Mouse (Mus musculus): ENCODE measurements around the gene Dffa. TPM values are rescaled to one million over a fixed set of nuclear protein-coding genes. Genes with fewer than 3 reads are reported as not detected.
"Not testable (repeated sequence)": the region's sequence is repeated elsewhere in the genome, so short reads cannot be mapped to it uniquely, and the experiment has no call there.

The Dffa gene
- polyA plus RNA-seq, 1 experiment from 2014 or later, result 28.6 TPM

DNA sequence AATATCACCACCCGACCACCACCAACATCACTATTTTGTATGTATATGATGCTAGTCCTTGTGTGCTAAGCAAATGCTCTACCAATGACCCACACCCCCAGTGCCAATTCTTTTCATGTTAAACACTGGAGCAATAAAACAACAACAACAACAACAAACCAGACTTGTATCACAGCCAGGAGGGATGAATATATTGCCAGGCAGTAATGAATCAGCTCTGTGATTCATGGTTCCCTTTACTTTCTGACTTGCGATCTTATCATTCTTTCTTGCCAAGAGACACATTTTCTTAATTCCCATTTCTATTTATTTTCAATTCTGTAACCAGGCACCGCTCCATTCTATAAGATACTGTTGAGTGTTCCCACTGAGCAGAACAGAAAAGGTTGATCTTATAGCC, 2.5 kb upstream of the Dffa start:
- H3K36me3 ChIP-seq (ENCODE audit: control insufficient read depth, insufficient read depth, low read length), result peaks cover 4% of the 10 kb centered on the region; the same call in 1 of the 2 replicates
- 82% methylated on average over 3 of the region's 3 CpGs for WGBS
- H3K27me3 ChIP-seq (ENCODE audit: control insufficient read depth, insufficient read depth, low read length), result no peaks in the 10 kb centered on the region
- H3K9me3 ChIP-seq (ENCODE audit: control insufficient read depth, low read depth, low read length), result no peaks in the 10 kb centered on the region
- no peak overlapping the region for H3K9ac ChIP-seq (replicated peaks; ENCODE audit: low read depth, low read length)
- ATAC-seq (ENCODE audit: insufficient number of reproducible peaks, insufficient read depth, low FRiP score, low read depth), result no peak
- H3K4me1 ChIP-seq (ENCODE audit: control insufficient read depth, insufficient read depth, low read length), result peaks cover 16% of the 10 kb centered on the region
- H3K27ac ChIP-seq (ENCODE audit: low read length), result no peak overlapping the region
- no peak overlapping the region for H3K4me3 ChIP-seq (ENCODE audit: low read depth, low read length)
- no peak overlapping the region for H3K4me2 ChIP-seq (replicated peaks; ENCODE audit: low read depth, low read length)

DNA sequence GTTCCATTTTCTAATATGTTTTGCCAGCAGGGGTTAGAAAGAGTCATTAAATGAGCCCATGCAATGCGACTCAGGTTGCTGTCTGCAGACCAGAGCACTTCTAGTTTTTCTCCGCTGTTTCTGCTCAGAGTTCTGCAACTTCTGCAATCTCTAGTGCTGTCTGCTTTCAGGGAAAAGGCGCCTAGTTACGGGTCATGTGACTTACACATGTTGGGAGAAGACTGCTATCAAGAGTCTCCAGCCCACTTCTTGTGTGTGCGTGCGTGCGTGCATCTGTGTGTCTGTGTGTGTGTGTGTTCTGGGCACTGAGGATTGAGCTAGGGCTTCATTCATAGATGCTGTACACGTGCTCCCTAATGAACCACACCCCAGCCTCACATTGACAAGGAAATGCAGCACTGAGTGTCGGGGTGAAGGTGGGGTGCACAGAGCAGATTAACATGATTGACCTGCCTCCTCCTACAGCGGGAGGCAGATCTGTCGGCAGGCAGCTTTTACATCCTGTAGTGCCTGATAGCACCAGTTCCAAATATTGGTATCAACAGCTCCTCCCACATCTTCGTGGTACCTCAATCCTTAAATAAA, 16.1 kb downstream of the Dffa start:
- H3K36me3 ChIP-seq (ENCODE audit: control insufficient read depth, insufficient read depth, low read length); H3K9ac ChIP-seq (replicated peaks; ENCODE audit: low read depth, low read length); H3K27me3 ChIP-seq (ENCODE audit: control insufficient read depth, insufficient read depth, low read length); H3K4me1 ChIP-seq (ENCODE audit: control insufficient read depth, insufficient read depth, low read length); H3K4me2 ChIP-seq (replicated peaks; ENCODE audit: low read depth, low read length); H3K27ac ChIP-seq (ENCODE audit: low read length); H3K4me3 ChIP-seq (ENCODE audit: low read depth, low read length); H3K9me3 ChIP-seq (ENCODE audit: control insufficient read depth, low read depth, low read length); ATAC-seq (ENCODE audit: insufficient number of reproducible peaks, insufficient read depth, low FRiP score, low read depth): not testable (repeated sequence)
- WGBS, result 81% methylated on average over 12 of the region's 12 CpGs

- WGBS, result 66% methylated on average over 5 of the region's 5 CpGs
These were observed 19.5 kb downstream of the Dffa start for GRCm38 (mm10) chr4:149123432-149123831.

GRCm38 (mm10) chr4:149125341-149126114, 21.6 kb downstream of the Dffa start:
- 0 out of 2 replicates have a peak, but pooled peaks cover 4% of the 10 kb centered on the region for H3K4me1 ChIP-seq (ENCODE audit: control insufficient read depth, insufficient read depth, low read length)
- ATAC-seq (ENCODE audit: insufficient number of reproducible peaks, insufficient read depth, low FRiP score, low read depth), result no peak
- 57% methylated on average over 11 of the region's 11 CpGs for WGBS
- H3K9ac ChIP-seq (replicated peaks; ENCODE audit: low read depth, low read length), result no peak overlapping the region
- H3K27me3 ChIP-seq (ENCODE audit: control insufficient read depth, insufficient read depth, low read length), result no peaks in the 10 kb centered on the region
- H3K4me3 ChIP-seq (ENCODE audit: low read depth, low read length), result no peak overlapping the region
- H3K36me3 ChIP-seq (ENCODE audit: control insufficient read depth, insufficient read depth, low read length), result peaks cover 3% of the 10 kb centered on the region
- H3K27ac ChIP-seq (ENCODE audit: low read length), result peak overlapping the region; percentile 22; the same call in 1 of the 2 replicates
- no peak overlapping the region for H3K4me2 ChIP-seq (replicated peaks; ENCODE audit: low read depth, low read length)
- no peaks in the 10 kb centered on the region for H3K9me3 ChIP-seq (ENCODE audit: control insufficient read depth, low read depth, low read length)

More at GRCm38 (mm10) chr4:149123432-149123831, 19.5 kb downstream of the Dffa start:
- no peak overlapping the region for H3K4me2 ChIP-seq (replicated peaks; ENCODE audit: low read depth, low read length)
- H3K9ac ChIP-seq (replicated peaks; ENCODE audit: low read depth, low read length), result no peak overlapping the region
- peak; percentile 51; the same call in 1 of the 2 replicates for ATAC-seq (ENCODE audit: insufficient number of reproducible peaks, insufficient read depth, low FRiP score, low read depth)
- 0 out of 2 replicates have a peak, but pooled peaks cover 4% of the 10 kb centered on the region for H3K4me1 ChIP-seq (ENCODE audit: control insufficient read depth, insufficient read depth, low read length)
- no peaks in the 10 kb centered on the region for H3K9me3 ChIP-seq (ENCODE audit: control insufficient read depth, low read depth, low read length)
- H3K27ac ChIP-seq (ENCODE audit: low read length), result no peak overlapping the region
- no peaks in the 10 kb centered on the region; the same call in 1 of the 2 replicates for H3K36me3 ChIP-seq (ENCODE audit: control insufficient read depth, insufficient read depth, low read length)
- no peak overlapping the region for H3K4me3 ChIP-seq (ENCODE audit: low read depth, low read length)
- no peaks in the 10 kb centered on the region for H3K27me3 ChIP-seq (ENCODE audit: control insufficient read depth, insufficient read depth, low read length)

GRCm38 (mm10) chr4:149126115-149126509, 22.2 kb downstream of the Dffa start:
- H3K36me3 ChIP-seq (ENCODE audit: control insufficient read depth, insufficient read depth, low read length), result peaks cover 7% of the 10 kb centered on the region
- no peak for ATAC-seq (ENCODE audit: insufficient number of reproducible peaks, insufficient read depth, low FRiP score, low read depth)
- no peaks in the 10 kb centered on the region for H3K27me3 ChIP-seq (ENCODE audit: control insufficient read depth, insufficient read depth, low read length)
- H3K4me1 ChIP-seq (ENCODE audit: control insufficient read depth, insufficient read depth, low read length), result 0 out of 2 replicates have a peak, but pooled peaks cover 4% of the 10 kb centered on the region
- no peak overlapping the region for H3K4me3 ChIP-seq (ENCODE audit: low read depth, low read length)
- no peak overlapping the region for H3K9ac ChIP-seq (replicated peaks; ENCODE audit: low read depth, low read length)
- 35% methylated on average over 6 of the region's 6 CpGs for WGBS
- no peak overlapping the region; the same call in 1 of the 2 replicates for H3K27ac ChIP-seq (ENCODE audit: low read length)
- no peaks in the 10 kb centered on the region for H3K9me3 ChIP-seq (ENCODE audit: control insufficient read depth, low read depth, low read length)
- H3K4me2 ChIP-seq (replicated peaks; ENCODE audit: low read depth, low read length), result no peak overlapping the region

DNA sequence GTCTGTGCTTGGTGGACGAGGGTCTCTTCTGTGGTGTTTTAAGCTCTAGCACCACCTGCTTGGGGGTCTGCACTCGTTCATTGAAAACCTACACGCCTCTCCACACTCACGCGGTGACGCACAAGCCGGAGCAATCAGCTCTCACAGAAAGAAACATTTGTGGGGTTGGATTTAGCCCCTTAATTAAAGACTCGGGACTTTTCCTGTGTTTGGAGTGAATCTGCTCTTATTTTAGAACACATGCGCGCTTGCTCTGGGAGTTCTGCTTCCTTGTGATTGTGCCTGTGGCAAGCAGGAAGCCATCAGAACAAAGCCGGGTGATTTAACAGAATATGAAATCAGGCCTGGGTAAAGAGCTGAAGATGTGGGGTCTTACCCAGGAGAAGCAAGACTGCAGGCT, 22.7 kb downstream of the Dffa start, which contains the start of gene Cort:
TSS of gene Cort (minus strand) at position 101 of the 400 bp plus-strand sequence.
- Histone ChIP-seq H3K27me3 (ENCODE audit: control insufficient read depth, insufficient read depth, low read length) (no peaks in the 10 kb centered on the region), H3K36me3 (ENCODE audit: control insufficient read depth, insufficient read depth, low read length) (peaks cover 7% of the 10 kb centered on the region), H3K4me3 (ENCODE audit: low read depth, low read length) (no peak within 1 kb of the TSS), H3K9me3 (ENCODE audit: control insufficient read depth, low read depth, low read length) (no peaks in the 10 kb centered on the region), H3K4me2 (replicated peaks; ENCODE audit: low read depth, low read length) (no peak within 1 kb of the TSS), H3K9ac (replicated peaks; ENCODE audit: low read depth, low read length) (no peak within 1 kb of the TSS), H3K27ac (ENCODE audit: low read length) (peak within 1 kb of the TSS; percentile 22; the same call in 1 of the 2 replicates), H3K4me1 (ENCODE audit: control insufficient read depth, insufficient read depth, low read length) (0 out of 2 replicates have a peak, but pooled peaks cover 4% of the 10 kb centered on the region)
- 79% methylated on average over 11 of the region's 11 CpGs for WGBS
- no peak for ATAC-seq (ENCODE audit: insufficient number of reproducible peaks, insufficient read depth, low FRiP score, low read depth)

DNA sequence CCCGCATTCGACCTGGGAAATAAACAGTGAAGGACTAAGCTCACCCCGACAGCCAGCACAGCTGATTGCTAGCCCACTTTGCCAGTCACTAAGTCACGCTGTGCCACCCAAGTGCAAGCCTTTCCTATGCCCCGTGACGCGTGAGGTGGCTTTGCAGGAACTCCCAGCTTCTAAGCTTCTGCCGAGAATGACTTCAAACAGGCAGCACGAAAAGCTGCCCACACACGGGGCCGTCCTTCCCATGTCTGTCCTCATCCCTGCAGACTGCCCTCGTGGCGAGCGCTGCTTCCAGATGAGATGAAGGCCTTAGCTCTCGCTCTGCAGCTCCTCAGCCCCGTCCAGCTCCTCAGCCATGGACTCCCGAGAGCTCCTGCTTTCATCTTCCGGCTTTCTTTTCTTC, 24.5 kb downstream of the Dffa start:
- ATAC-seq (ENCODE audit: insufficient number of reproducible peaks, insufficient read depth, low FRiP score, low read depth), result no peak
- H3K4me3 ChIP-seq (ENCODE audit: low read depth, low read length), result no peak overlapping the region
- 0 out of 2 replicates have a peak, but pooled peaks cover 4% of the 10 kb centered on the region for H3K4me1 ChIP-seq (ENCODE audit: control insufficient read depth, insufficient read depth, low read length)
- no peak overlapping the region for H3K9ac ChIP-seq (replicated peaks; ENCODE audit: low read depth, low read length)
- H3K27me3 ChIP-seq (ENCODE audit: control insufficient read depth, insufficient read depth, low read length), result no peaks in the 10 kb centered on the region
- H3K9me3 ChIP-seq (ENCODE audit: control insufficient read depth, low read depth, low read length), result no peaks in the 10 kb centered on the region
- no peak overlapping the region for H3K4me2 ChIP-seq (replicated peaks; ENCODE audit: low read depth, low read length)
- H3K36me3 ChIP-seq (ENCODE audit: control insufficient read depth, insufficient read depth, low read length), result peaks cover 7% of the 10 kb centered on the region
- WGBS, result 52% methylated on average over 18 of the region's 18 CpGs
- H3K27ac ChIP-seq (ENCODE audit: low read length), result no peak overlapping the region

GRCm38 (mm10) chr4:149131021-149131752, 27.2 kb downstream of the Dffa start:
- ATAC-seq (ENCODE audit: insufficient number of reproducible peaks, insufficient read depth, low FRiP score, low read depth), result no peak
- WGBS, result 90% methylated on average over 23 of the region's 23 CpGs

More at GRCm38 (mm10) chr4:149131021-149131752, 27.2 kb downstream of the Dffa start:
- Histone ChIP-seq H3K36me3 (ENCODE audit: control insufficient read depth, insufficient read depth, low read length) (peaks cover 7% of the 10 kb centered on the region), H3K4me3 (ENCODE audit: low read depth, low read length) (no peak overlapping the region), H3K4me1 (ENCODE audit: control insufficient read depth, insufficient read depth, low read length) (0 out of 2 replicates have a peak, but pooled peaks cover 4% of the 10 kb centered on the region), H3K27me3 (ENCODE audit: control insufficient read depth, insufficient read depth, low read length) (no peaks in the 10 kb centered on the region), H3K4me2 (replicated peaks; ENCODE audit: low read depth, low read length) (no peak overlapping the region), H3K9me3 (ENCODE audit: control insufficient read depth, low read depth, low read length) (no peaks in the 10 kb centered on the region), H3K9ac (replicated peaks; ENCODE audit: low read depth, low read length) (no peak overlapping the region), H3K27ac (ENCODE audit: low read length) (no peak overlapping the region)
